In genomic region chr10:86021749-86022473, GRCm38 (mm10) we compare ENCODE assay signal across 8 mouse cellular contexts. TPM values are rescaled to one million over a fixed set of nuclear protein-coding genes. Genes with fewer than 3 reads are reported as not detected.
DNase-seq lines count a peak whose midpoint lies in the region; ATAC-seq and TF ChIP-seq lines count a peak whose summit lies in the region.

Gene Fbxo7 (plus strand): TSS chr10:86021972.

- peaks cover 2 to 28% of the 10 kb centered on the region in 2 experiments; a peak in 3 of 4 replicates for H3K36me3 ChIP-seq in MEL (ENCODE audit: control insufficient read depth in 1 of 2, insufficient read depth in 2 of 2, low read length in 2 of 2)
- H3K36me3 ChIP-seq in lung, embryonic 16.5 days (ENCODE audit: control insufficient read depth, insufficient read depth, low read length): no peaks in the 10 kb centered on the region

- DNase-seq in MEL (ENCODE audit: low read depth, low spot score): peak; percentile 93
- DNase-seq in cerebellum, adult 2 months: peak; percentile 88 to 89
- peak; percentile 90 for DNase-seq in forelimb bud, embryonic 11.5 days (ENCODE audit: low read depth, low spot score)
- DNase-seq in layer of hippocampus, adult 9-10 months (ENCODE audit: low spot score): peak; percentile 51
- peak; percentile 68 for DNase-seq in ovary, postnatal 10 days (ENCODE audit: low spot score)
- peak; percentile 77 to 89 for DNase-seq in thymus, postnatal 10 days (ENCODE audit: low spot score in 2 of 2)

- peaks cover 26% of the 10 kb centered on the region for H3K79me2 ChIP-seq in MEL (ENCODE audit: control insufficient read depth, insufficient read depth, low read length, poor library complexity)

- H3K27ac ChIP-seq in MEL (ENCODE audit: control insufficient read depth, low read depth, low read length): peak within 1 kb of the TSS; percentile 92
- H3K27ac ChIP-seq in cerebellum, adult 2 months (ENCODE audit: insufficient read depth, low read length): peak within 1 kb of the TSS; percentile 87
- H3K27ac ChIP-seq in lung, embryonic 16.5 days (ENCODE audit: low read length): peak within 1 kb of the TSS; percentile 94

- H3K4me3 ChIP-seq in MEL (ENCODE audit: control insufficient read depth in 1 of 2, insufficient read depth in 1 of 2, low read depth in 2 of 2, low read length in 2 of 2): peak within 1 kb of the TSS; percentile 76 to 100
- peak within 1 kb of the TSS; percentile 77 for H3K4me3 ChIP-seq in cerebellum, adult 2 months (replicated peaks; ENCODE audit: insufficient read depth, low read depth, low read length)
- peak within 1 kb of the TSS; percentile 78 for H3K4me3 ChIP-seq in lung, embryonic 16.5 days (ENCODE audit: low read length)

- TF ChIP-seq RAD21 in MEL (IDR thresholded peaks at IDR 0.05; ENCODE audit: low read depth, low read length): peak; percentile 40

- H3K9me3 ChIP-seq in MEL (replicated peaks; ENCODE audit: insufficient read depth, low read length): no peaks in the 10 kb centered on the region
- no peaks in the 10 kb centered on the region for H3K9me3 ChIP-seq in lung, embryonic 16.5 days (ENCODE audit: control insufficient read depth, low read length)

- TF ChIP-seq EP300 in MEL (IDR thresholded peaks at IDR 0.05; ENCODE audit: low read depth in 1 of 2, low read length in 2 of 2): no peak

- peaks cover 9 to 17% of the 10 kb centered on the region in 2 experiments for H3K4me1 ChIP-seq in MEL (ENCODE audit: control insufficient read depth in 1 of 2, insufficient read depth in 2 of 2, low read length in 2 of 2)
- no peaks in the 10 kb centered on the region; the same call in 1 of the 2 replicates for H3K4me1 ChIP-seq in cerebellum, adult 2 months (ENCODE audit: control insufficient read depth, insufficient read depth, low read length)
- peaks cover 2% of the 10 kb centered on the region; the same call in 1 of the 2 replicates for H3K4me1 ChIP-seq in lung, embryonic 16.5 days (replicated peaks; ENCODE audit: control insufficient read depth, insufficient read depth, low read length)

- no peaks in the 10 kb centered on the region for H3K27me3 ChIP-seq in MEL (ENCODE audit: control insufficient read depth in 1 of 2, insufficient read depth in 2 of 2, low read length in 2 of 2)
- no peaks in the 10 kb centered on the region for H3K27me3 ChIP-seq in cerebellum, adult 2 months (ENCODE audit: control insufficient read depth, insufficient read depth, low read length)
- H3K27me3 ChIP-seq in lung, embryonic 16.5 days (ENCODE audit: control insufficient read depth, insufficient read depth, low read depth, low read length): no peaks in the 10 kb centered on the region

- H3K4me2 ChIP-seq in lung, embryonic 16.5 days (ENCODE audit: low read depth, low read length): peak within 1 kb of the TSS; percentile 73

- TF ChIP-seq POLR2A in MEL (IDR thresholded peaks at IDR 0.05; ENCODE audit: control insufficient read depth in 1 of 2, insufficient read depth in 1 of 2, low read depth in 1 of 2, low read length in 2 of 2, poor library complexity in 1 of 2): peak; percentile 50 to 76
- TF ChIP-seq POLR2A in cerebellum, adult 2 months (IDR thresholded peaks at IDR 0.05; ENCODE audit: borderline replicate concordance, insufficient read depth, low read length): peak; percentile 41; the same call in 1 of the 2 replicates

- WGBS in cerebellum, adult 2 months: under 1% methylated on average over 82 of the region's 82 CpGs
- WGBS in lung, embryonic 16.5 days: under 1% methylated on average over 80 of the region's 82 CpGs

- peak; percentile 71 to 99 (median 91) for TF ChIP-seq CTCF in MEL (IDR thresholded peaks at IDR 0.05 in 2 of 3, conservative IDR thresholded peaks at IDR 0.05 in 1 of 3; ENCODE audit: control insufficient read depth in 1 of 3, insufficient read depth in 1 of 3, low read depth in 2 of 3, low read length in 3 of 3, poor library complexity in 1 of 3, severe bottlenecking in 1 of 3)
- peak; percentile 83 for TF ChIP-seq CTCF in cerebellum, adult 2 months (IDR thresholded peaks at IDR 0.05; ENCODE audit: borderline replicate concordance, insufficient read depth, low read depth, low read length)

- peak within 1 kb of the TSS; percentile 100 for H3K9ac ChIP-seq in MEL (ENCODE audit: control insufficient read depth, low read depth, low read length, poor library complexity, severe bottlenecking)
- H3K9ac ChIP-seq in lung, embryonic 16.5 days (ENCODE audit: low read length): peak within 1 kb of the TSS; percentile 87

- peak; percentile 86 to 94 for ATAC-seq in hematopoietic stem cell, adult 5-6 weeks (replicated peaks in 1 of 2; ENCODE audit: insufficient read depth in 1 of 2, low FRiP score in 2 of 2, low TSS enrichment in 1 of 2, low read depth in 1 of 2, poor library complexity in 2 of 2, severe bottlenecking in 2 of 2)
- ATAC-seq in lung, embryonic 16.5 days (ENCODE audit: low read depth): peak; percentile 97

TF ChIP-seq in MEL, 35 proteins besides CTCF, POLR2A, EP300 and RAD21:
- TF ChIP-seq MYC (IDR thresholded peaks at IDR 0.05; ENCODE audit: low read depth, low read length): peak; percentile 63; the same call in 1 of the 2 replicates
- 0 out of 2 replicates have a peak, but pooled peaks have one; percentile 19 for TF ChIP-seq ETS1 (IDR thresholded peaks at IDR 0.05; ENCODE audit: low read depth, low read length)
- TF ChIP-seq CHD1 (IDR thresholded peaks at IDR 0.05; ENCODE audit: low read depth, low read length): no peak
- TF ChIP-seq ELF1 (IDR thresholded peaks at IDR 0.05; ENCODE audit: low read depth, low read length): peak; percentile 87
- TF ChIP-seq ZNF384 (IDR thresholded peaks at IDR 0.05; ENCODE audit: low read depth, low read length): no peak
- TF ChIP-seq USF1 (IDR thresholded peaks at IDR 0.05; ENCODE audit: low read depth, low read length): peak; percentile 91
- no peak for TF ChIP-seq TAL1 (IDR thresholded peaks at IDR 0.05; ENCODE audit: low read length)
- no peak for TF ChIP-seq POLR2AphosphoS5 (IDR thresholded peaks at IDR 0.05; ENCODE audit: borderline replicate concordance, low read depth, low read length)
- TF ChIP-seq E2F4 (IDR thresholded peaks at IDR 0.05; ENCODE audit: borderline replicate concordance, low read depth, low read length): peak; percentile 79; the same call in 1 of the 2 replicates
- TF ChIP-seq NRF1 (IDR thresholded peaks at IDR 0.05; ENCODE audit: insufficient read depth, low read depth, low read length, poor library complexity, severe bottlenecking): peak; percentile 78
- TF ChIP-seq JUND (IDR thresholded peaks at IDR 0.05; ENCODE audit: low read depth, low read length): no peak
- TF ChIP-seq SIN3A (IDR thresholded peaks at IDR 0.05; ENCODE audit: low read length): no peak; the same call in none of the 2 replicates
- no peak; the same call in 1 of the 2 replicates for TF ChIP-seq MAZ (IDR thresholded peaks at IDR 0.05; ENCODE audit: low read depth, low read length)
- TF ChIP-seq MAFK (IDR thresholded peaks at IDR 0.05; ENCODE audit: borderline replicate concordance, low read depth, low read length): no peak
- no peak for TF ChIP-seq KAT2A (conservative IDR thresholded peaks at IDR 0.05; ENCODE audit: low read depth, low read length)
- TF ChIP-seq GABPA (IDR thresholded peaks at IDR 0.05; ENCODE audit: low read depth, low read length): no peak
- no peak for TF ChIP-seq MYB (IDR thresholded peaks at IDR 0.05; ENCODE audit: low read depth, low read length)
- no peak for TF ChIP-seq MEF2A (IDR thresholded peaks at IDR 0.05; ENCODE audit: extremely low read depth, insufficient replicate concordance, low read depth, low read length, poor library complexity, severe bottlenecking)
- peak; percentile 25; the same call in 1 of the 2 replicates for TF ChIP-seq ZC3H11A (IDR thresholded peaks at IDR 0.05; ENCODE audit: low read depth, low read length)
- TF ChIP-seq NELFE (IDR thresholded peaks at IDR 0.05; ENCODE audit: low read depth, low read length): peak; percentile 64
- no peak for TF ChIP-seq TBP (IDR thresholded peaks at IDR 0.05; ENCODE audit: low read depth, low read length)
- peak in 1 of 2 experiments; percentile 57; a peak in 1 of 4 replicates for TF ChIP-seq USF2 (IDR thresholded peaks at IDR 0.05; ENCODE audit: borderline replicate concordance in 1 of 2, insufficient read depth in 1 of 2, low read depth in 1 of 2, low read length in 2 of 2)
- TF ChIP-seq SMC3 (IDR thresholded peaks at IDR 0.05; ENCODE audit: low read depth, low read length): peak; percentile 57
- TF ChIP-seq HCFC1 (IDR thresholded peaks at IDR 0.05; ENCODE audit: low read depth, low read length): peak; percentile 70
- TF ChIP-seq BHLHE40 (IDR thresholded peaks at IDR 0.05; ENCODE audit: borderline replicate concordance, low read depth, low read length): peak; percentile 80; the same call in 1 of the 2 replicates
- peak; percentile 35; the same call in 1 of the 2 replicates for TF ChIP-seq UBTF (IDR thresholded peaks at IDR 0.05; ENCODE audit: borderline replicate concordance, insufficient read depth, low read depth, low read length)
- TF ChIP-seq MXI1 (IDR thresholded peaks at IDR 0.05; ENCODE audit: low read depth, low read length): peak; percentile 70
- peak; percentile 69 for TF ChIP-seq MAX (IDR thresholded peaks at IDR 0.05; ENCODE audit: low read length)
- 0 out of 2 replicates have a peak, but pooled peaks have one; percentile 52 for TF ChIP-seq TCF12 (IDR thresholded peaks at IDR 0.05; ENCODE audit: low read depth, low read length)

RNA-seq across cellular contexts. Expression of gene Fbxo7, which starts in this region (rescaled TPM):
- total RNA-seq in MEL (2012; rRNA removed): 23.2 and 24.5 TPM in 2 replicates
- polyA plus RNA-seq in MEL (2012; ENCODE audit: insufficient read depth in 1 of 2, insufficient read length in 2 of 2, low read depth in 1 of 2, low replicate concordance in 2 of 2, missing spikeins in 1 of 2): 100 to 1,000 TPM in 1 of 2 experiments, 10 to 100 TPM in 1; 34.8 to 131 TPM
- 40.8 and 50.5 TPM in 2 replicates for polyA plus RNA-seq in cerebellum, adult 2 months (2012; rRNA removed)
- total RNA-seq in hematopoietic stem cell, adult 5-6 weeks (2017): 24.6 and 27.3 TPM in 2 replicates
- 25.0 and 26.7 TPM in 2 replicates for polyA plus RNA-seq in lung, embryonic 16.5 days (2015; fragmentation: Nextera tagmentation; extraction: Ambion mirVana)

Comparison
In these comparisons a context has a peak if more than half of its experiments do, and no peak if none do; other contexts are left out.
1. Peak in every context shown above with its lines: DNase-seq, ATAC-seq, H3K4me3 ChIP-seq and H3K27ac ChIP-seq.